Mouse (Mus musculus) embryonic stem cell, embryonic (primary cell): ENCODE results near the gene Dpm3.

Experiments
- CTCF ChIA-PET, 4 experiments: fragments of 300-600 bp in 2 of 4; fragments of 350-600 bp in 2 of 4; sonication (Branson Sonifier 250); formaldehyde crosslinking; loops; one replicate each; lab custom pipeline; 2022; ENCODE audit warnings: inconsistent platforms in 2 of 4; lab: Charles Lee
- POLR2A ChIA-PET, 4 experiments: fragments of 300-600 bp in 2 of 4; fragments of 350-600 bp in 2 of 4; sonication (Branson Sonifier 250); formaldehyde crosslinking; loops; one replicate each; lab custom pipeline; 2022; ENCODE audit warnings: antibody characterized with exemption in 4 of 4, inconsistent platforms in 1 of 4; lab: Charles Lee

Gene Dpm3

DNA sequence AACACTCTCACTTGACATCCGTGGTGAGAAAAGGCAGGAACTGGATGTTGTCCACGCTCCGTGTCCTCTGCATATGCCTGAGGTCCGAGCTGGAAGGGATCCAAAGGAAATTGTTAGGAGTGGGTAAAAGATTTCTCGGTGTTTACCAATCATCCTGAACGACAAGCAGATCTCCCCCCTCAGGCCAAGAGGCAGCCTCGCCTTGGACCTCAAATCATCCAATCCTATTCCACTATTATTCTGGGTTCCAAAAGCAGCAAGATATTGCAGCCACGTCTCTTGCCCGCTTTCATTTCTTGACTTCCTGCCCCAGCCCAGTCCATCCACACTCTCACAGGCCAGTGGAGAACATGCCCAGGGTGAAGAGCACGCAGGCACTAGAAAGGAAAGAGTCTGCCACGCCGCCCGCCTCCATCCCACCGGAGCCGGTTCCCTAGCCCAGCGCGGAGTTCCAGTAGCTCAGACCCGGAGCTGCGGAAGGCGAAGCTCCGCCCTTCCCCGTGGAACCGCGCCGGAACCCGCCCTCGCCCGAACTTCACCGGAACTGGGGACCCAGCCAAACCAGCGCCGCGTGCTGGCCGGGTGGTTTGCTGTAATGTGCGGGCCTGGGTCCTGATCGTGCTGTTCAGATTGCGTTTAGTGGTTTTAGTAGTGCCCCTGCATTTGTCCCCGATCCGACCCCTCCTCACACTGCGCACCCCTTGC, 11.0 kb downstream of the Dpm3 start, which contains the start of gene Slc50a1:
Slc50a1 (minus strand) TSS at position 520 of the 705 bp plus-strand sequence.
- ChIA-PET CTCF (interaction anchor here in 3 of 4 experiments (0.5 to 4.0 kb wide), 8 partner anchors 11 to 267 kb away, joined by 3 to 25 read pairs (median 3); partner anchors contain the start of genes Dpm3 (in 1 of the 3) and Efna1 (in 1 of the 3)), POLR2A (interaction anchor here in 3 of 4 experiments (0.5 to 6.2 kb wide), 16 partner anchors 9 to 180 kb away, joined by 3 to 35 read pairs (median 4); partner anchors contain the start of genes Efna1 (in 2 of the 3), Clk2 (in 1 of the 3), Mtx1 (in 1 of the 3) and Scamp3 (in 1 of the 3))

DNA sequence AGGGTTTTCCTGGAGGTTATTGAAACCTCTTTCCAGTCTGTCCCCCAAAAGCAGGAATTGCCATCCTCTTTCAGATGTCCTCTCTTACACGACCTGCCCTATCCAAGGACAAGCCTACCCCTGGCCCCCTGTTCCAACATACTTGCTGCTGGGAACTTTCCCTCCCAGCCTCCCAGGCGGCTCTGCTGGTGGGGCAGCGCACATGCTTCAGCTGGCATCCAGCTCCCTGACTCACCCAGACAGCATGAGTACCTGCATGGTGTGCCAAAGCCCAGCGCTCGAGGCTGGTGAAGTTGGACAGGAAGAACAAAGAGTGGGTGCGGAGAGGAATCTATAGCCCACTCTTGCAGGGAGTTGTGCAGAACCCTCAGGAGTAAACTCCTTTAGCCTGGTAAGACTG, 11.7 kb downstream of the Dpm3 start:
- ChIA-PET POLR2A (interaction anchor here in 2 of 4 experiments (0.9 to 6.2 kb wide), 13 partner anchors 8 to 181 kb away, joined by 3 to 35 read pairs (median 4); partner anchors contain the start of genes Efna1 (in 2 of the 2), Clk2 (in 1 of the 2) and Scamp3 (in 1 of the 2)), CTCF (interaction anchor here (0.6 to 4.0 kb wide), 8 partner anchors 10 to 267 kb away, joined by 3 to 25 read pairs (median 4); partner anchors contain the start of genes Dpm3 (in 1 of the 4), Efna1 (in 1 of the 4) and Fdps (in 1 of the 4))

DNA sequence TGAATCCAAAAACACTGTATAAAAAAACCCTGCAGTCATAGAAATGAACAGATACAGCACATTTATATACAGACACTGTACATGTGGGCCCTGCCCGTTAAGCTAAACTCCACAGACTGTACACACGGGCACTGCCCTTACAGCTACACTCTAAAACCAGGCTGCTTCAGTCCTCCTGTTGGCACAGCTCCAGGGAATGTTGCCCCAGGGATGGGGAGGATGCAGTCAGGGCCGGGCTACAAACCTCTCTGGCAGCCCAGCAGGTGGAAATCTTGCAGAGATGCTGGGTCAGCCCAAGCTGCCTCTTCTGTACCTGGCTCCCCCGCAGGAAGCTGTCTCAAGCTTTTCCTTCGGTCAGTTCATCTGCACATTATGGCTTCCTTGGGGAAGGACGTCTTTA, 12.6 kb downstream of the Dpm3 start:
- CTCF ChIA-PET: interaction anchor here (0.5 to 4.0 kb wide), 9 partner anchors 9 to 106 kb away, joined by 3 to 25 read pairs (median 4); partner anchors contain the start of gene Efna1 (in 1 of the 4)
- POLR2A ChIA-PET: interaction anchor here in 2 of 4 experiments (0.8 to 6.2 kb wide), 2 partner anchors 8 to 28 kb away, joined by 3 to 35 read pairs; partner anchors contain the start of gene Efna1 (in 1 of the 2)

- CTCF ChIA-PET: interaction anchor here in 1 of 4 experiments (0.6 kb wide), 1 partner anchor 11 kb away, joined by 3 read pairs; no protein-coding TSS in a partner anchor
- POLR2A ChIA-PET: no interaction called here
Measured at GRCm38 (mm10) chr3:89276061-89276460, 16.9 kb downstream of the Dpm3 start.

DNA sequence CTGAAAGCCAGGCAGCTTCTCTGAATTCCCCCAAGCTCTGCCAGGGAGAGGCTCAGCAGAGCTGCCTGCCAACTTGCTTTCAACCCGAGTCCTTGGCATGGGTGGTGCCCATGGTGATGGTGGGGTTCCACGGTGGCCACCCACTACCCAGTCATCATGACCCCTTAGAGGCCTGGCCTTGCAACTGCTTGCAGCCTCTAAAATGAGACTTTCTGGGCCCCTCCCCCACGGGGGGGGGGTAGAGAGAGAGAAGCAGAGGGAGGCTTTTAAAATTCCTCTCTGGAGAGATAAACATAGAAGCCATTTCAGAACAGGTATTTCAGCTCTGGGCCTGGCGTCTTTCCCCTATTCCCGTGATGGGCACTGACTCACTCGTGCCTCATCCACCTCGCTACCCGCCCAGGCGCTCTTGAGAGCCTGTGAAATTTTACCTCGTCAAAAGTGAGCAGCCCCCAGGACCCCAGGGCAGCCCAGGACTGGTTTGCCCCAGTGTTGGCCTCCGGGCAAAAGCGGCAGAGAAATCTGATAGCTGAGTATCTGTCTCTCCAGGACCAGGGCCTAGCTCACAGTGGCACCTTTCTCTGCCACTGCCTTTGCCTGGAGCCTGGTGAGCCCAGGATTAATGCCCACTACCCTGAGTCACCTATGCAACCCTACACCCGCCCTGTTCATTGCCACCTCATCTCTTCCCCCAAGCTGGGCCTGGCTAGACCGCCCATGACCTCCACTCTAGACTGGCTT, 18.3 kb downstream of the Dpm3 start:
- ChIA-PET POLR2A (interaction anchor here in 3 of 4 experiments (0.6 to 1.3 kb wide), 7 partner anchors 9 to 184 kb away, joined by 3 to 6 read pairs (median 3); partner anchors contain the start of gene Rusc1 (in 1 of the 3)), CTCF (interaction anchor here in 3 of 4 experiments (0.6 to 1.2 kb wide), 6 partner anchors 26 to 129 kb away, joined by 3 read pairs; no protein-coding TSS in a partner anchor)

- ChIA-PET CTCF (interaction anchor here in 2 of 4 experiments (0.6 to 1.2 kb wide), 4 partner anchors 30 to 118 kb away, joined by 3 read pairs; no protein-coding TSS in a partner anchor), POLR2A (interaction anchor here in 3 of 4 experiments (0.5 to 4.3 kb wide), 5 partner anchors 9 to 185 kb away, joined by 3 to 35 read pairs (median 3); partner anchors contain the start of genes Clk2 (in 1 of the 3), Rusc1 (in 1 of the 3) and Slc50a1 (in 1 of the 3))
Measured at GRCm38 (mm10) chr3:89278107-89278506, 18.9 kb downstream of the Dpm3 start.

DNA sequence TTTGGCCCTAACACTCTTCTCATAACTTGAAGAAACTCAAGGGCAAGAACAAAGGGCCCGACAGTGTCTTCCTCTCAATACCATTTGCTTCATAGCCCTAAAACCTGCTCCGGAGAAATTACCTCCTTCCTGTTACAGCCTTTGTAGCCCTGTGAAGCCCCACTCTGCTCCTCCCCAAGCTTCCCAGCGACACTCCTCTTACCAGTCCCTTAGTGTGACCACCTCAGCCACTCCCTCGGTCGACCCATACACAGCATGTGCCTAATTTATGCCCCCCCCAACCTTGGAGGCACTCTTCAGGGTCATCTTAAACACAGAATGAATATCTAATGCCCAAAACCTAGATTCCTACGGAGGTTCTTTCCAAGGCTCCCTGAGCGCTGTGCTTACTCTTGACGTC, 19.5 kb downstream of the Dpm3 start:
- ChIA-PET POLR2A (interaction anchor here in 3 of 4 experiments (0.5 to 4.3 kb wide), 5 partner anchors 8 to 142 kb away, joined by 3 to 35 read pairs (median 4); partner anchors contain the start of genes Slc50a1 (in 2 of the 3) and Clk2 (in 1 of the 3)), CTCF (interaction anchor here in 2 of 4 experiments (0.9 to 7.1 kb wide), 6 partner anchors 30 to 100 kb away, joined by 3 to 31 read pairs (median 4); partner anchors contain the start of gene Krtcap2 (in 1 of the 2))

GRCm38 (mm10) chr3:89279153-89279890, 20.2 kb downstream of the Dpm3 start:
- CTCF ChIA-PET: interaction anchor here in 2 of 4 experiments (0.9 to 7.1 kb wide), 9 partner anchors 9 to 99 kb away, joined by 3 to 31 read pairs (median 5); partner anchors contain the start of genes Krtcap2 (in 1 of the 2) and Slc50a1 (in 1 of the 2)
- POLR2A ChIA-PET: interaction anchor here in 3 of 4 experiments (0.6 to 4.3 kb wide), 7 partner anchors 9 to 115 kb away, joined by 3 to 35 read pairs (median 4); partner anchors contain the start of genes Slc50a1 (in 2 of the 3) and Clk2 (in 1 of the 3)

- POLR2A ChIA-PET: interaction anchor here in 3 of 4 experiments (0.8 to 4.3 kb wide), 12 partner anchors 10 to 116 kb away, joined by 3 to 35 read pairs (median 4); partner anchors contain the start of genes Slc50a1 (in 2 of the 3), Clk2 (in 1 of the 3), Krtcap2 (in 1 of the 3) and Trim46 (in 1 of the 3)
- CTCF ChIA-PET: interaction anchor here in 2 of 4 experiments (1.2 to 7.1 kb wide), 8 partner anchors 9 to 98 kb away, joined by 4 to 39 read pairs (median 8); partner anchors contain the start of genes Krtcap2 (in 2 of the 2), Slc50a1 (in 1 of the 2) and Trim46 (in 1 of the 2)
Measured at GRCm38 (mm10) chr3:89280050-89280605, 21.0 kb downstream of the Dpm3 start.

- ChIA-PET POLR2A (interaction anchor here in 3 of 4 experiments (0.7 to 4.3 kb wide), 27 partner anchors 10 to 137 kb away, joined by 3 to 35 read pairs (median 4); partner anchors contain the start of genes Scamp3 (in 2 of the 3), Slc50a1 (in 2 of the 3), Cks1b (in 1 of the 3) and Clk2 (in 1 of the 3)), CTCF (interaction anchor here (0.5 to 7.1 kb wide), 24 partner anchors 9 to 289 kb away, joined by 3 to 39 read pairs (median 5); partner anchors contain the start of genes Krtcap2 (in 3 of the 4), Trim46 (in 3 of the 4) and Slc50a1 (in 1 of the 4))
Measured at GRCm38 (mm10) chr3:89280606-89281511, 21.7 kb downstream of the Dpm3 start, which contains the start of gene Efna1. Gene Efna1 (minus strand): TSS chr3:89281142.

GRCm38 (mm10) chr3:89281579-89282290, 22.6 kb downstream of the Dpm3 start:
- POLR2A ChIA-PET: interaction anchor here (0.6 to 4.3 kb wide), 28 partner anchors 8 to 1055 kb away, joined by 3 to 35 read pairs (median 4); partner anchors contain the start of genes Slc50a1 (in 2 of the 4), Cks1b (in 1 of the 4), Efna3 (in 1 of the 4) and Gba (in 1 of the 4)
- CTCF ChIA-PET: interaction anchor here (0.6 to 7.1 kb wide), 33 partner anchors 10 to 288 kb away, joined by 3 to 39 read pairs (median 4); partner anchors contain the start of genes Krtcap2 (in 3 of the 4), Trim46 (in 3 of the 4), Dpm3 (in 1 of the 4) and Slc50a1 (in 1 of the 4)

GRCm38 (mm10) chr3:89282291-89282643, 23.1 kb downstream of the Dpm3 start:
- ChIA-PET POLR2A (interaction anchor here (0.6 to 4.3 kb wide), 15 partner anchors 9 to 1054 kb away, joined by 3 to 35 read pairs (median 4); partner anchors contain the start of genes Gba (in 1 of the 4), Krtcap2 (in 1 of the 4), Mtx1 (in 1 of the 4) and Slc50a1 (in 1 of the 4)), CTCF (interaction anchor here (0.5 to 7.1 kb wide), 27 partner anchors 11 to 558 kb away, joined by 3 to 39 read pairs (median 5); partner anchors contain the start of genes Krtcap2 (in 2 of the 4), Trim46 (in 2 of the 4), Dpm3 (in 1 of the 4) and Slc50a1 (in 1 of the 4))

- CTCF ChIA-PET: interaction anchor here in 3 of 4 experiments (0.5 to 7.1 kb wide), 10 partner anchors 10 to 203 kb away, joined by 3 to 31 read pairs (median 4); partner anchors contain the start of genes Krtcap2 (in 1 of the 3) and Trim46 (in 1 of the 3)
- POLR2A ChIA-PET: interaction anchor here in 2 of 4 experiments (0.6 to 2.2 kb wide), 8 partner anchors 15 to 732 kb away, joined by 3 to 7 read pairs (median 3); partner anchors contain the start of genes Dpm3 (in 1 of the 2), Efna3 (in 1 of the 2) and Lamtor2 (in 1 of the 2)
Measured at GRCm38 (mm10) chr3:89284261-89284660, 25.1 kb downstream of the Dpm3 start.
